In the genomic region with DNA sequence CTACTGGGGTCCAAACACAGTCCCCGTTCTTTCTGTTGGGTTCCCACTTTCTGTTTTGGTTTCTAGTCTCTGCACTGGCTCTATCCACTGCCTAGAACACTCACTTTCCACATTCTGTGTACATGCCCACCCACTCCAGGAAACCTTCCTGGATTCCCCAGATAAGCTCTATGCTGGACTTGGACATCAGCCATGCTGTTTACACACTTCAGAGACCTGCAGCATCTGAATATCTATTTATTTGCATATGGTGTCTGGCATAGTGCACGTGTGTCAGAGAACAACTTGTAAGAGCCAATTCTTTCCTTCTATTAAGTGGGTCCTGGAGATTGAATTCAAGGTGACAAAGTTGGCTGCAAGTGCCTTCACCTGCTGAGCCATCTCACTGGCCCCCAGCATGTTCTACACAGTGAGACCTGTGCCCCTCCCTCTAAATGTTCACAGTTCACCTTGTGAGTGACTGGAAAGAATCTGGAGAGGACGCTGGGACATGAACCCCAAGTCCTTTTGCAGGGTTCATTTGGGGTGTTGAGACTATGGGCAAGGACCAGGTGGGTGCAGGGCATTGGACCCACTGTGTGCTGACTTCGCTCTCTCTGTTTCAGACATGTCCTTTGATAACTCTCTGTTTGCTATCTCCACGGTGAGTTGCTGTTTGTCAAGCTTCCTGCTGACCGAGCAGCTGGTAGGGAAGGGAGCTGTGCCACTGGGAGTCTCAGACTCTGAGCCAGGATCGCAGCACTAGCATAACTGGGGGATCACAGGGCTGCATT, we compare ENCODE assay signal across 13 mouse cellular contexts.
"Had no signal": no experiment of that assay in that cellular context is flagged by ENCODE, and none has a peak within 500 bp of the region (broad histone marks: within the 10 kb centered on the region; RNA-seq: fewer than 3 reads in every experiment).

No protein-coding gene starts in this region.

- H3K9me3 ChIP-seq: limb, embryonic 10.5 days; liver, embryonic 13.5 days; midbrain, embryonic 12.5 days; neural tube, embryonic 15.5 days had no signal

- DNase-seq: kidney, adult 11 months; kidney, adult 9 months; kidney, postnatal 10 days; liver, embryonic 13.5 days; lung, embryonic 14.5 days; right cerebral cortex, adult 18-20 months; right cerebral cortex, postnatal 25 days; thymus, postnatal 4 days had no signal

- H3K27me3 ChIP-seq: liver, embryonic 13.5 days; midbrain, embryonic 12.5 days; neural tube, embryonic 15.5 days had no signal

- H3K9ac ChIP-seq: liver, embryonic 13.5 days; lung, embryonic 14.5 days; midbrain, embryonic 12.5 days; neural tube, embryonic 15.5 days had no signal

- H3K27ac ChIP-seq: left cerebral cortex, adult 2 months; limb, embryonic 10.5 days; liver, embryonic 13.5 days; midbrain, embryonic 12.5 days; neural tube, embryonic 15.5 days; stomach, postnatal 0 days had no signal

- H3K4me3 ChIP-seq: left cerebral cortex, adult 2 months; limb, embryonic 10.5 days; liver, embryonic 13.5 days; midbrain, embryonic 12.5 days; neural tube, embryonic 15.5 days had no signal

- H3K36me3 ChIP-seq: liver, embryonic 13.5 days; neural tube, embryonic 15.5 days had no signal

- H3K4me2 ChIP-seq: liver, embryonic 13.5 days; lung, embryonic 14.5 days; midbrain, embryonic 12.5 days; neural tube, embryonic 15.5 days had no signal
